Mouse (Mus musculus): ENCODE data around the gene Snx9.

The Snx9 gene

GRCm38 (mm10) chr17:5877611-5878157 lies 36.6 kb downstream of the Snx9 start:
- no peak for DNase-seq (ENCODE audit: low read depth, low spot score)

GRCm38 (mm10) chr17:5878878-5879277 lies 37.7 kb downstream of the Snx9 start:
- no peak for DNase-seq (ENCODE audit: low read depth, low spot score)

GRCm38 (mm10) chr17:5885474-5885873 lies 44.3 kb downstream of the Snx9 start:
- DNase-seq (ENCODE audit: low read depth, low spot score): no peak

GRCm38 (mm10) chr17:5886181-5886810 lies 45.2 kb downstream of the Snx9 start:
- DNase-seq (ENCODE audit: low read depth, low spot score): no peak

GRCm38 (mm10) chr17:5886943-5887800 lies 46.0 kb downstream of the Snx9 start:
- DNase-seq (ENCODE audit: low read depth, low spot score): peak; percentile 28

- DNase-seq (ENCODE audit: low read depth, low spot score): peak; percentile 58
Observed at GRCm38 (mm10) chr17:5890429-5890828, 49.3 kb downstream of the Snx9 start.

- DNase-seq (ENCODE audit: low read depth, low spot score): no peak
Observed at GRCm38 (mm10) chr17:5891933-5892683, 51.0 kb downstream of the Snx9 start.

- DNase-seq (ENCODE audit: low read depth, low spot score): peak; percentile 58
Observed at GRCm38 (mm10) chr17:5893092-5893491, 52.0 kb downstream of the Snx9 start.

GRCm38 (mm10) chr17:5893574-5894148 lies 52.5 kb downstream of the Snx9 start:
- DNase-seq (ENCODE audit: low read depth, low spot score): no peak

GRCm38 (mm10) chr17:5896066-5896465 lies 54.9 kb downstream of the Snx9 start:
- DNase-seq (ENCODE audit: low read depth, low spot score): no peak

GRCm38 (mm10) chr17:5896607-5897006 lies 55.5 kb downstream of the Snx9 start:
- no peak for DNase-seq (ENCODE audit: low read depth, low spot score)

GRCm38 (mm10) chr17:5897326-5898200 lies 56.4 kb downstream of the Snx9 start:
- DNase-seq (ENCODE audit: low read depth, low spot score): no peak

- no peak for DNase-seq (ENCODE audit: low read depth, low spot score)
Observed at GRCm38 (mm10) chr17:5899251-5899650, 58.1 kb downstream of the Snx9 start.

GRCm38 (mm10) chr17:5901381-5901780 lies 60.3 kb downstream of the Snx9 start:
- DNase-seq (ENCODE audit: low read depth, low spot score): no peak

GRCm38 (mm10) chr17:5903630-5904301 lies 62.6 kb downstream of the Snx9 start:
- DNase-seq (ENCODE audit: low read depth, low spot score): no peak

GRCm38 (mm10) chr17:5909681-5910080 lies 68.6 kb downstream of the Snx9 start:
- DNase-seq (ENCODE audit: low read depth, low spot score): no peak

GRCm38 (mm10) chr17:5911591-5911990 lies 70.5 kb downstream of the Snx9 start:
- no peak for DNase-seq (ENCODE audit: low read depth, low spot score)

GRCm38 (mm10) chr17:5912797-5913196 lies 71.7 kb downstream of the Snx9 start:
- no peak for DNase-seq (ENCODE audit: low read depth, low spot score)

GRCm38 (mm10) chr17:5914217-5914616 lies 73.1 kb downstream of the Snx9 start:
- no peak for DNase-seq (ENCODE audit: low read depth, low spot score)

GRCm38 (mm10) chr17:5921954-5922353 lies 80.8 kb downstream of the Snx9 start:
- no peak for DNase-seq (ENCODE audit: low read depth, low spot score)
